1 mouse cellular context compared by ENCODE assay signal in the genomic region with DNA sequence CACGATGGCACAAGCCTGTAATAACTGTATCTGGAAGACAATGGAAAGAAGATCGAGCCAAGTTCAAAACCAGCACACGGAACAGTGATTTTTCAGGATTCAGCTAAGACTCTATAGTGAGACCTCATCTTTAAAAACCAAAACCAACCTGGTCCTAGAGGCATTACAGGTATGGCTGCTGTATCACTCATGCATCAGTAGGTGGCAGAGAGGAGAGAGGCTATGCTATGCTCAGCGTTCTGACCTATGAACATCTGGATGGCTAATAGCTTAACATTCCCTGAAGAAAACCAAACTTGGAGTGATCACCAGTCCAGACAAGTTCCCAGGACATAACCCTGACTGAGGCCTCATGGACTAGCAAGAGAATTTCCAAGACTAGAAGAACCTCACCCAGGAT.
TF ChIP-seq lines count a peak whose summit lies in the region.

No protein-coding gene starts in this region.

TF ChIP-seq in MEL, 35 proteins besides CTCF, POLR2A, EP300 and RAD21:
- no peak for TF ChIP-seq BHLHE40 (IDR thresholded peaks at IDR 0.05; ENCODE audit: borderline replicate concordance, low read depth, low read length)
- TF ChIP-seq ETS1 (IDR thresholded peaks at IDR 0.05; ENCODE audit: low read depth, low read length): no peak
- no peak for TF ChIP-seq ZMIZ1 (IDR thresholded peaks at IDR 0.05; ENCODE audit: low read depth, low read length)
- TF ChIP-seq GABPA (IDR thresholded peaks at IDR 0.05; ENCODE audit: low read depth, low read length): no peak
- TF ChIP-seq ZC3H11A (IDR thresholded peaks at IDR 0.05; ENCODE audit: low read depth, low read length): no peak
- TF ChIP-seq TCF12 (IDR thresholded peaks at IDR 0.05; ENCODE audit: low read depth, low read length): no peak
- TF ChIP-seq SMC3 (IDR thresholded peaks at IDR 0.05; ENCODE audit: low read depth, low read length): peak; percentile 52
